Mouse (Mus musculus) small intestine, adult 2 months (tissue): ENCODE measurements around the gene Hmmr. TPM values are rescaled to one million over a fixed set of nuclear protein-coding genes. Genes with fewer than 3 reads are reported as not detected.

Experiments
- H3K27ac ChIP-seq: fragments of 200-500 bp; 2 replicates; pipeline ENCODE4 v1.5.1; 2012; ENCODE audit warnings: low read depth, low read length, control low read depth, inconsistent platforms; ENCODE audit not compliant: insufficient read depth
- H3K27me3 ChIP-seq: fragments of 200-500 bp; 2 replicates; pipeline ENCODE4 v1.6.1; 2012; ENCODE audit warnings: mild to moderate bottlenecking, moderate library complexity, low read length, inconsistent platforms; ENCODE audit not compliant: control insufficient read depth, insufficient read depth
- H3K36me3 ChIP-seq: fragments of 200-500 bp; 2 replicates; pipeline ENCODE4 v1.6.1; 2012; ENCODE audit warnings: mild to moderate bottlenecking, low read length, control low read depth, inconsistent platforms; ENCODE audit not compliant: control insufficient read depth, insufficient read depth
- H3K4me1 ChIP-seq: fragments of 200-500 bp; 2 replicates; pipeline ENCODE4 v1.6.1; 2012; ENCODE audit warnings: low read length, inconsistent platforms, mixed read lengths; ENCODE audit not compliant: control insufficient read depth, insufficient read depth, insufficient read length
- H3K4me3 ChIP-seq: fragments of 200-500 bp; 2 replicates; pipeline ENCODE4 v1.5.1; 2012; ENCODE audit warnings: low read depth, mild to moderate bottlenecking, control low read depth, inconsistent platforms, low read length, moderate library complexity
- CTCF ChIP-seq: fragments of 200-500 bp; IDR thresholded peaks from 2 replicates; pipeline ENCODE4 v1.5.1; 2012; ENCODE audit warnings: low read depth, mild to moderate bottlenecking, control low read depth, inconsistent platforms, low read length, moderate library complexity, mixed read lengths; ENCODE audit not compliant: insufficient replicate concordance, insufficient read length; ENCODE audit errors: extremely low read depth
- POLR2A ChIP-seq: fragments of 200-500 bp; IDR thresholded peaks from 2 replicates; pipeline ENCODE4 v1.6.1; 2012; ENCODE audit warnings: low read depth, mild to moderate bottlenecking, control low read depth, inconsistent platforms, low read length, moderate library complexity
- WGBS: fragments of 180-500 bp; shearing (Covaris S2); methylation state at CpG from one replicate; pipeline ENCODE4 v1.1.7; 2018; 5-methylcytosine and 5-hydroxymethylcytosine counted together
- polyA plus RNA-seq: library from polyadenylated mRNA; depleted of rRNA; stranded (reverse); fragments of >200 nt; gene quantifications from 2 replicates; pipeline ENCODE4 v1.2.3, GENCODE M21; 2012

The Hmmr gene
- polyA plus RNA-seq, 1 experiment: 1.8 TPM

DNA sequence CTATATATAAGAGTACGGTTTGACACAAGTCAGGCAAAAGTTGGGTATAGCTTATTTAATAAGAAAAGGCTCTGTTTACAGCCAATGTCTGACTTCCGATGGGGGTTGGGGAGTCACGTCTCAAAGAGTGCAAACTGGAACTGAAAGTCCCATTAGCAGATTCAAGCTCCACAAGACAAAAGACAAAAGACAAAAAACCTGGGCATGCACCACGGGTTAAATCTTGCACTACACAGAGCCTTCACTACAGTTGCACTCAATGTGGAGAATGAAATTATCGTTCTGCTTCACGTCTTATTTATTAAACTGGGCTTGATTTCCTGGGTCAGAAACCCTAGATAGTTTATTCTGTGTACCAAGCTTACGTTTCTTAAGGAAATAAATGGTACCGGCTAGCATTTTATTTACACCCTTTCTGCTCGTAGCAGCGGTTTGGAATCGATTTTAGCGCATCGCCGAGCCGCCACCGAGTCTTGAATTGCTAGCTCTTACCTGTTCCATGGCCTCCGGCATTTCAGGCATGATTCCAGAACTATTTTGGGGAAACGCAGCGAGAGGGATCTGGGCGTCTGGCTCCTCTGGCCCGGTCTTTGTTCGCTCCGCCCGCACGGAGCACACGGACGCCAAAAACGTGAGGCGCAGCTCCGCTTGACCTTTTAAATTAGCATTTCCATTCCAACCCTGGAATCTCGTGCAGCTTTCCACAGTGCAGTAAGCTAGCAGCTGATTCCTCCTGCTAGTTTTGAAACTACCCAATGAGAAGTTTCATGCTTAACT is 38.7 kb downstream of the Hmmr start:
- WGBS: under 1% methylated on average over 31 of the region's 31 CpGs
- H3K4me3 ChIP-seq: peak overlapping the region; percentile 84
- TF ChIP-seq POLR2A (peak; percentile 68), CTCF (no peak)
- no peaks in the 10 kb centered on the region for H3K36me3 ChIP-seq
- peaks cover 13% of the 10 kb centered on the region; the same call in 1 of the 2 replicates for H3K4me1 ChIP-seq
- no peaks in the 10 kb centered on the region for H3K27me3 ChIP-seq
- peak overlapping the region; percentile 98 for H3K27ac ChIP-seq

GRCm38 (mm10) chr11:40693366-40693951 is 39.8 kb downstream of the Hmmr start:
- WGBS: under 1% methylated on average over 16 of the region's 16 CpGs

GRCm38 (mm10) chr11:40692511-40693365 is 40.5 kb downstream of the Hmmr start:
- Histone ChIP-seq H3K27me3 (no peaks in the 10 kb centered on the region), H3K4me3 (peak overlapping the region; percentile 92), H3K4me1 (peaks cover 13% of the 10 kb centered on the region; the same call in 1 of the 2 replicates), H3K36me3 (no peaks in the 10 kb centered on the region; the same call in 1 of the 2 replicates), H3K27ac (peak overlapping the region; percentile 94)
- WGBS: under 1% methylated on average over 36 of the region's 36 CpGs
- TF ChIP-seq POLR2A (peak; percentile 39), CTCF (no peak)

More at GRCm38 (mm10) chr11:40693366-40693951, 39.8 kb downstream of the Hmmr start:
- H3K27ac ChIP-seq: peak overlapping the region; percentile 94
- TF ChIP-seq CTCF (no peak), POLR2A (0 out of 2 replicates have a peak, but pooled peaks have one; percentile 10)
- H3K4me1 ChIP-seq: peaks cover 13% of the 10 kb centered on the region; the same call in 1 of the 2 replicates
- H3K36me3 ChIP-seq: no peaks in the 10 kb centered on the region
- peak overlapping the region; percentile 85 for H3K4me3 ChIP-seq
- H3K27me3 ChIP-seq: no peaks in the 10 kb centered on the region

DNA sequence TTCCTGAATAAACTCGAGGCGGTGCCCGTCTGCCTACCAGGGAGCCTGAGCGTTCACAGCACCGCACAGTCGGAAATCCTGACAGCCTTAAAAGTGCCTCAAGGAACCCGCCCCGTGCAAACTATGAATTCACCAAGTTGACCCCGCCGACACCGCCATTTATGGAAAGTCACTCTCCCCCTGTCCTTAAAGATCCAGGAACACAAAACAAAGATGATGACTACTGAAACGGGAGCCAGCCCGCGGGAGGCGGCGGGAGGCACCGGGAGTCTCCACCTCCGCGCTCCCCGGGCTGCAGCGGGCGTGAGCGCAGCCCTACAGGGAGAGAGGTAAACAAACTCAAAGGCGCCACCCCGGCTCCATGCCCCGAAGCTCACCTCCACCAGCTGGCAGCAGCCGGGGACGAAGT is 41.1 kb downstream of the Hmmr start:
- Histone ChIP-seq H3K4me1 (peaks cover 13% of the 10 kb centered on the region; the same call in 1 of the 2 replicates), H3K4me3 (peak overlapping the region; percentile 92), H3K36me3 (peaks cover 5% of the 10 kb centered on the region), H3K27ac (peak overlapping the region; percentile 86), H3K27me3 (no peaks in the 10 kb centered on the region)
- WGBS: under 1% methylated on average over 28 of the region's 28 CpGs
- TF ChIP-seq CTCF (no peak), POLR2A (no peak)

- Histone ChIP-seq H3K4me3 (no peak overlapping the region), H3K36me3 (peaks cover 18% of the 10 kb centered on the region), H3K4me1 (peaks cover 15% of the 10 kb centered on the region; the same call in 1 of the 2 replicates), H3K27me3 (no peaks in the 10 kb centered on the region), H3K27ac (no peak overlapping the region)
- no peak for TF ChIP-seq POLR2A
- no peak for TF ChIP-seq CTCF
- 12% methylated on average over 5 of the region's 5 CpGs for WGBS
Observed at GRCm38 (mm10) chr11:40690444-40691127, 42.6 kb downstream of the Hmmr start.

DNA sequence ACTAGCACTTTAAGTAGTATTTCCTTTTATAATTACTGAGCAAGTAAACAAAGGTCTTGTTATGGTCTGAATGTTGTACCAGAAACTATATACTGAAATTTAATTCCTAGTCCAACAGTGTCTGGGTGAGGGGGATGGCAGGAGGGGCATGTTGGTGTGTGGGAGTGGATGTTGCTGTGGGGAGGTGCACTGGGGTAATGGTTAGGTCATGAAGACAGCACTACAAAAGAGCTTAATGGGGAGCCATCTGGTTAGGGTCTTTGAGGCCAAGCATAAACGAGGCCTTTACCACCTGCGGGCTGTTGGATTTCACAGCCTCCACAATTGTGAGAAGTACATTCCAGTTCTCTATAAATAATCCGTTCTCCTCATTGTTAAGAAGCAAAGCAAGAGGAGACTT is 49.9 kb downstream of the Hmmr start:
- 0 out of 2 replicates have a peak, but pooled peaks cover 2% of the 10 kb centered on the region for H3K4me1 ChIP-seq
- WGBS: 87% methylated on average over 3 of the region's 3 CpGs
- H3K27me3 ChIP-seq: no peaks in the 10 kb centered on the region
- H3K36me3 ChIP-seq: peaks cover 74% of the 10 kb centered on the region
- no peak overlapping the region for H3K4me3 ChIP-seq
- H3K27ac ChIP-seq: no peak overlapping the region
- no peak for TF ChIP-seq CTCF
- TF ChIP-seq POLR2A: no peak
